Mouse (Mus musculus) frontal cortex, postnatal 14 days (tissue): ENCODE measurements at regions not wholly inside any gene's neighbourhood (a gene's known extent, or its start where the extent isn't known, plus 50 kb on each side); places are given as distances from the start of the nearest gene placed in this dataset.

Source experiments
- DNase-seq, 2 experiments: peaks; one replicate each; pipeline ENCODE4 v3.0.0; 2022; ENCODE audit warnings: low spot score in 2 of 2

DNA sequence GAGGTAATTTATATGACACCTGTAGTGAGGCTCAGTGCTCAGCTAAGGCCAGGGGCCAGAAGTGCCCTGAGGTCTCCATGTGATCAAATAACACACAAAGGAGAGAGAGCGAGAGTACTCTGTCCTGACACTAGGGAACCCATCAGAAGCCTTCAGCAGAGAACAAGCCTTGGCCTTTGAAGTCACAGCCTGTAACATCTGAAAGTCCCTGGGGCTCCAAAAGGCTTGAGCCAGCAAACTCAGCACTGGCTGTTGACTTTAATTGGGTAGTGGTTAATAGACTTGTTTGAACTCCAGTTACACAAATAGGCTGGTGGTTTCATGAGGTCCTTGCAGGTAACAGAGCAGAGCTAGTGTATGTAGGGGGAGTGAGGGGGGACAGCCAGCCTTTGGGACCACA is 422.5 kb downstream of the Matn1 start:
- no peak for DNase-seq

DNA sequence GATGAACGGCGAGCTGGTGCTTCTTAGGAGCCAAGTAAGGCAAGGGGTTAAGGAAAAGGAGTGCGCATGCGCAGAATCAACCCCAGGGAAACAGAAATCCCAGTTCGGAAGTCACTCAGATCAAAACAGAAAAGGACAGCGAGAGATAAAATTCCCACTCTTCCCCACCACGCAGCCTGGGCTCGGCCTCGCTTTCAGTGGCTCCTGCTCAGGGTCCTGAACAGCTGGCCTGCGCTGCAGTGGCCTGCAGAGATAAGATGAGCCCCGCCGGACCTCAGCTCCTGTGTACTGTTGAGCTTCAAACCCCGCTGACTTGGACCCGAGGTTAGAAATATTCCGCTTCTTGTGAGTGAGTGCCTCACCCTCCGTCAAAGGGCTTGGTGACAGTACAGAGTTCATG is 428.3 kb downstream of the Matn1 start:
- DNase-seq, result no peak

DNA sequence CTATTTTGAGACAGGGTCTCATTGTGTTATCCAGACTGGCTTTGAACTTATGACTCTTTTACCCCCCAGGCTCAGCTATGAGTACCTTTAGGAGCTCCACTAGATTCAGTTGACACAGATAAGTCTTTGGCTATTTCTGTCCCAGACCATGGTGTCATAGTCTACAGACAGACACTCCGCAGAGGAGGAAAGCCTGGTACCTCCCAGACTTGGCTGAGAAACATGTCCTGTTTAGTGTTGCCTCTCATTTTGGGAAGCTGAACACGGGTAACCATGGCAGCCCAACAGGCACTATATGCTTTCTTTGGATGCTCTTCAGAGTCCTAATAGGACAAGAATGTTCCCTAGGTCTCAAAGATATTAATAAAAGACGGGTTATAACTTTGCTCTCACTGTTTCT is 429.0 kb downstream of the Matn1 start:
- no peak for DNase-seq

DNA sequence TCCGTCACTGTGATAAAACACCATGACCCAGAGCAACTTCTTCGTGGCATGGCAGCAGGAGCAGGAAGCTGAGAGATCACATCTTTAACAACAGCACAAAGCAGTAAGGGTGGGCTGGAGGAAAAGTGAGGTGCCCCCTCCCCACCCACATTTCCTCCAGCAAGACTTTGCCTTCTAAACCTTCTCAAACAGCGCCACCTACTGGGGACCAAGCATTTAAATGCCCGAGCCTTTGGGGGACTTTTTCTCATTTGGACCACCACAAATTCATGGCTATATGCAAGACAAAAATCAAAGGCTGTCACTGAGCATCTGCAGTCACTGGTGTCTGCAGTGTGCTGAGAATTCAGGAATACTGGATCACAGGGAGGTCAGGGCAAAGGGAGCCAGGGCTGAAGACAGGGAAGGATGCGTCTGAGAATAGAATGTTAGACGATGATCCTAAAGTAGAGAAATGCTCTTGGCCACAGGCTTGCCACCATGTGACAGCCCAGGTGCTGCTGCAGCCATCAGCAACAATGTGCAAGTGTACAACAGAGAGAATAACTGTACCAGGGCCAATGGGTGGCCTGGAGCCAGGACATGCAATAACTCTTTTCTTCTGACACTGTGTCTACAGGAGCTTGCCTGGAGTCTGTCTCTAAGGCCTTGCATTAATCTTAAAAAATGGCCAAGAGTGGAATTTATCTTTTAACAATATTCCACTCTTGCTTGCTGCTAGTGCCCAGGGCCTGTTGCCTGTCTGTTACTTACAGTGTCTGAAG is 430.5 kb downstream of the Matn1 start:
- DNase-seq, result no peak

DNA sequence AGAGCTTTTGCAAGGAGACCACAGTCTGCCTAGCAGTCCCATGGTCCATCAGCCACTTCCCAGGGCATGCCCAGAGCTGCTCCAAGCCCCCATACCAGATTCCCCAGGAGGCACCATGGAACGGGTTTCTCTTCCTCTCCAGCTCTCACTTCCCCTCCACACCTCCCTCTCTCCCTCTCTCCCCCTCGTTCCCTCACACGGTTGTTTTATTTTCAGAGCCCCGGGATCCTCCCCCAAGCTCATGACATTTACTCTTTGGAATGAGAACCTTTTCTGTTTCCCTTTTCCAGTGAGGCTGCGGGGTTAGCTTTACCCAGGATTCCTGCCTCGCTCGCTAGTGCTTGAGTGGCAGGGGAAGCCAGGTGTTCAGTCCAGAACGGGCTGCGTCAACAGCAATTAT is 436.9 kb downstream of the Matn1 start:
- no peak for DNase-seq

DNA sequence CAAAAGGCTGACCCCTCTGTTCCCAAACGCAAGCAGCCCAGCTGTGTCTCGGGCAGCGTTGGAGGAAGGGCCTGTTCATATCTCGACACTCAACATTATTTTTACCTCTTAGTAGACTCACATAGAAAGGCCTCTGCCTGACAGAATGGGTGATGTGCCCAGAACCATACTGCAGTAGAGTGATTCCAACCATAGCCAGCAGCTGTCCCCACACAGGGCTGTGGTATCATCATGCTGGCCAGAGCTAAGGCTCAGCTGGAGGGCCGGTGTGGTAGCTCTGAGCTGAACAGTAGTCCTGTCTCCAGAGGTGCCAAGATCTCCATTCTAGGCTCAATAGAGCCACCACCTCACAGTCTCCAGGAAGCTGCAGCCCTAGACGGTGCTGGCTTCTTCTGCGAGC is 437.3 kb downstream of the Matn1 start:
- no peak for DNase-seq

DNA sequence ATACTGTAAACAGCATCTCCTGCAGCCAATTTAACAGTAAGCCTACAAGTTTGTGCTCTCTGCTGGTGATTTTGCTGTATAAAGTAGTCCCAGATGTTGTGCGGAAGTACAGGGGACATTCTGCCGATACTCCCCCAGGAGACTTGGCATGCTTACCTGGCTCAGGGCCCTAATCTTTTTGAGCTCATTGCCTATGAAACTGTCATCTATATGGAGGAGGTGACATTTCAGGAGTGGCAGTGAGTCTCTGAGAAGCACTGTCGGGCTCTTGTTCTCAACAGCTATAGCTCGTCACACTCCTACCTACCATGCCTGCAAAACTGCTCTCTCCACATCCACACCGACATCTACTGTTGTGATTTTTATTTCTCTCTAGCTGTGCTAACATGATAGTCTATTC is 439.7 kb downstream of the Matn1 start:
- peak; percentile 26 to 35 for DNase-seq

DNA sequence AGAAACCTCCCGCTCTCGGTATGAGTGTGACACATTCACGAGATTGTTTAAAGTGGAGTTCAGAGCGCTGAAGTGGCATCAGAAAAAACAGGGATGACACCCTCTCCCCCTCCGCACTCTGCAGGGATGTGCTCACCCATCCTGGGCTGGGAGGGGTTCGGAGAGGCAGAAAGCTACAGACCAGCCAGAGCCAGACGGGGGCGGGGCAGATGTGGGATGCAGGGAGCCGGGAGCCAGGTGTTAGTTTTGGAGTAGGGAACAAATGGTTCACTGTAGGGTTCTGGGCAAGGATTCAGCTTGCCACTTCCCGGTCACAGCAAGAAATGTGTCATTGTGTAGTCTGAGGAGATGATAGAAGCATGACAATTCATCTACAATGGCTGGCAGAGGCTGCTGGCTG is 442.8 kb downstream of the Matn1 start:
- no peak for DNase-seq

DNA sequence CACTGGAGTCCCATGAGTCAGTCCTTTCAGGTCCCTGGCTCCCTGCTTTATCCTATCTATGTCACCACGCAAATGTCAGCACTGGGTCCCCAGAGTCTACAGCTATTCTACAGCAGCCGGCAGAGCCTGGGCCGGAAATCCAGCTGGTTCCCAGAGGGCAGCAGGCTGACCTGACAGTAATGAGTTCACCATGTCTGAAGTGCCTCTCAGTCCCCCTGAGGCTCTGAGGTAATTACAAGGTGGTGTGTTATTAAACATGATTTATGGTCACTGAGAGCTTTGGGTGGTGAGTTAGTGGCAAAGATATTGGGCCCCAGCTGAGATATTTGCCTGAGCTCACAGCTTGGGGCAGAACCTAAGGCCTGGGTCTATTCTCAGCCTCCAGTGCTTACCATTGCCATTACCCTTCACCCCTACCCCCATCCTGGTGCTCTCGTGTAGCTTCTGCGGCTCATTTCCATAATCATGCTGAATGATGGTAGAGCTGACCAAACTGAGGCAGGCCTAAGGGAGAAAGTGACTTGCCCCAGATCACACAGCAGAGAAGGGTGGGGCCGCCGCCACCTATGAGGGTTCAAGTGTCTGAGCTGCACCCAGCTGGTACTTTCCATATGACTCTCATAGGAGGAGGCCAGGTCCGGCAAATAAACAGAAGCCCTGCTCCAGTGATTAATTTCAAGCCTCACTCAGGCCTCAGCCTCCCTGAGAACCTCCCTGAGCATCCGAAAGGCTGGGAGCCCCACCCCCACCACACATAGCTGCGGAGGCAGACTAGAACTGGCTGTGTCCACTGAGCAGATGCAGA is 446.8 kb downstream of the Ptpru start:
- no peak for DNase-seq

DNA sequence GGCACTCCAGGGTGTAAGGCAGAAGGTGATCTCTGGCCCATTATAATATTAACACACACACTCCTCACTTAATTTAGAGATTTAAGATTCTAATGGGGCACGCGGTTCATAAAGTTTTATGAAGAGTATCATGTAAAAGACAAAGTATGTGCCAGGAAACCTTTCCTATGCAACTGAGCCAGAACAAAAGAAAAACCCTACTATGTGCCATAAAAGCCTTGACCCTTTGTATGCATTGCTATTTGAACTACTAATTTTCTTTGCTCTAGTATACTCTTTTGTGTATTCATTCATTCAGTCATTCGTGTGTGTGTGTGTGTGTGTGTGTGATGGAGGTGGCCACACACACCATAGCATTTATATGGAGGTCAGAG is 446.2 kb downstream of the Ptpru start:
- DNase-seq, result no peak

DNA sequence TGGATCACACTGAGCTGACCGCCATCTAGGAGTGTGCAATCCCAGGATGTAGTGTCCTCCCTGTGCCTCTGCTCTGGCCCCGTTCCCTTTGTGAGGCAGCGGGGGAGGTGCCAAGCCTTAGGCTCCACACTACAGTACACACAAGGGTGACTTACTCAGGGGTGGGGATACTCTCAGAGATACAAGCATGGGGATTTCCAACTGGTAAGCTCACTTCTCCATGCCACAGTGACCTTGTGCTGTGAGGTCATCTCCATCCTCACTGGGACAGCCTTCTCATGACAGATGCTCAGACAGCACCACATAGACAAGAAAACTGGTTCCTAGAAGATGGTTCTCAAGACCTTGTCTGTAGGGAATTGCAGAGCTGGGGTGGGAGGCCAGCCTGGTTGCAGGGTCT is 445.6 kb downstream of the Ptpru start:
- DNase-seq, result no peak

DNA sequence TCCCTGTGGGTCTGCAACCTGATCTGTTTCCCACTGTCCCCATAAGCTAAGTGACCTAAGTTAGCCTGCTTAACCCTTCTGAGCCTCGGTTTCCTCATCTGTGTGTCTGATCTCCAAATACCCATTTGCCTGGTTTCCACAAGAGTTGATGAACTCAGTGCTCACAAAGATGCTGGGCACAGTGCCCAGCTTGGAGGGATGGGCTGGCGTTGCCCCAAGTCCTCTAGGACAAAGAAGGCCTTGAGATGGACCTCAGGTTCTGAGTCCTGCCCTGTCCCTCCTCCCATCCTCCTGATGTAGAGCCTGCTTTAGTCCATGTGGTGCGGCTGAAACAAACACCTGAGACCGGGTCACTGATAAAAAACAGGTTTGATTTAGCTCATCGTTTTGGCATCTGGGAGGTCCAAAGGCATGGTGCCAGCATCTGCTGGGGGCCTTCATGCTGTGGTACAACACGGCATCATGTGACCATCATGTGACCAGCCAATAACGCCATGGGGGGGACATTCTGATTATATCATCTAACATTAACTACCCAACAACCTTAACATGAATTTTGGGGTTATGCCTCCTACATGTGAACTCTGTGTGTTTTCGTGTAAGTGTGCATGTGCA is 441.8 kb downstream of the Ptpru start:
- no peak for DNase-seq

DNA sequence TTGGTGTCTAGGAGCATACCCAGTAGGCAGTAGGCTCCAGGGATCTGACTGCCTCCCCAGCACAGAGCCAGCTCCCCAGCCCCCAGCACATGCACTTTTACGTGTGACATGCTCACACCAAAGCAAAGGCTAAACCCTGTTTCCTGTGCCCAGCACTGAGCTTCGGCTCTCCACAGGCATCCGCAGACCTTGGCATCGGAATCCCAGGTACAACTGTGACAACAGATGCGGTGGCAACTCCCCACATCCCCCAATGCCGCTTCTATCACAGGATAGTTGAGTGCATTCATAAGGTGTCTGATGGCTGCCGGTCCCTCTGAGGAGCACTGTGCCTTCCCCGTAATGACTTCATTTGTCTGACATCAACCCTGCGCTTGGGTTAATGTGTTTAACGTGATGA is 440.9 kb downstream of the Ptpru start:
- DNase-seq, result no peak

DNA sequence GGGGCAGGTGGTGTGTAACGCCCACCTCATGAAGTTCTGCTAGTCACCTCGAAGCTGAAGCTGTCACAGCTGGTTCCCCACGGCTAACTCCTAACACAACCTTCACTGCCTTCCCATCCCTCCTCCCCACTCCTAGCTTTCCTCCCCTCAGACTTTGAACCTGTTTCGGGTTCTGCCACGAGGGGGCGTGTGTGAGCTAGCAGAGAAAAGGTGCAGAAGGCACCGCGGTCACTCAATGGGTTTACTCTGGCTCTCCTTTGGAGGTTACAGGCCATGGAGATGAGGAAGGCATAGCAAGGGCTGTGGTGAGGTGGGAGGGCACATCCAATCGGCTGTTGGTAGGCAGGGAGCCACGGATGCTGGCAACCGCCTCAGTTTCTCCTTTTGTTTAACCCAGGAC is 437.3 kb downstream of the Ptpru start:
- peak in 1 of 2 experiments; percentile 45 for DNase-seq

DNA sequence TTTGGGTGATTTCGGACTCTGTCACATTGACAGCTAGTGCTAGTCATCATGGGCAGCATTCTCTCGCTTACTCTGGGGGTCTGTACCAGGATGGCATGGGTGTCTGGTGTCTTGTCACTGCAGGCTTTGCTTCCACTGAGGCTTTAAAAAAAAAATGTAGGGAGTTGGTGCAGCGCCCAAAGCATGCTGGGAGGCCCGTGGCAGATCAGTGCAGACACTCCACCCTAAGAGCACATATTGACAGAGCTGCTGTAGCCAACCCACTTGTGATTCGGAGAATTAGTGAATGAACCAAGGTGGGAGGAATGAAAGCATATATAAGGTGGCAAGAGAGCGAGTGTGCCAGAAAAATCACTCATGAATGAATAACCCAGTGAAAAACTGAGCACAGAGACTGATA is 436.8 kb downstream of the Ptpru start:
- DNase-seq, result no peak

DNA sequence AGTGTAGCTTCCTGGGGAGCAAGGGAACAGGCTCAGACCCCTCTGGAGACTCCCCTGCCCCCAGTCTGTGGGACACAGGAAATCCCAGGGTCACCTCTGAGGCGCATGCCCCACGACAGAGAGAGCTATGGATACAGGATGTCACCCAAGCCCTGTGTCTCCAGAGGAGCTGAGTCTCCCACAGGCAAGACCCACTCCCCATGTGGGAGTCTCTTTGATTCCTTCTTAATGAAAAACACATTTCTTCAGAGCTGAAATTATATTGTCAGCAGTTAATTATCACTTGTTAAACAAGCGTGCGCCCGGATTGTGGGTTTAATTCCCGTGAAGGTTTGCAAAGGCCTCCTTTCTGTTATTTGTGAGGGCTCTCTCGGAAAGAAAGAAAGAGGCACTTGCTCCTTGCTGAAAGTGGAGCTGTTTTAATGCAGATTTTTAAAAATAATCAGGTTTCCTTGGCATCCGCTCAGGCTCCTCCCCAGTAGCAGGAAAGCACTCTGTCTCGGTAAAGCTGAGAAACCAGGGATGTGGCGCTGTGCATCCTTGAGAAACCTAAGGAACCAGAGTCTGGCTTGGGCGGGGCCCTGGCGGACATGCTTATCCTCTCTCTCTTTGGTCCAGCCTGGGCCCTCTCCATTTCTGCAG is 432.6 kb downstream of the Ptpru start:
- DNase-seq, result no peak

DNA sequence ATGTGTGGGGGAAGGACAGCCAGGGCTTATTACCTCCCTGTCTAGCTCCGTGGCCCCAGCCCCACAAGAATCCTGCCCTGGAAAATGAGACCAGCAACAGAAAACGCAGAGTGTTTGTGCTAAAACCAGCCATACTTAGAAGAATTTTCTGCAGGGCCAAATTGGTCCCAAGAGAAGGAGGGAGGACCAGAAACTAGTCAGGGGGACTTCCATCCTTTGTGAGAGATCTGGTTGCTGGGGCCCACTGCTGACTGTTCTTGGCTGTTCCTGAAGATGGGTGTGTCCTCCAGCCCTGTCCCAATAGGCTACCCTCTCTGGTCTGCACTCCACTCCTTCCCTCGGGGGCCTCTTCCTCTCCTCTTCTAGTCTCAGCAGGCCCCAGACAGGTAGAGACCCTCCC is 430.6 kb downstream of the Ptpru start:
- DNase-seq, result no peak

DNA sequence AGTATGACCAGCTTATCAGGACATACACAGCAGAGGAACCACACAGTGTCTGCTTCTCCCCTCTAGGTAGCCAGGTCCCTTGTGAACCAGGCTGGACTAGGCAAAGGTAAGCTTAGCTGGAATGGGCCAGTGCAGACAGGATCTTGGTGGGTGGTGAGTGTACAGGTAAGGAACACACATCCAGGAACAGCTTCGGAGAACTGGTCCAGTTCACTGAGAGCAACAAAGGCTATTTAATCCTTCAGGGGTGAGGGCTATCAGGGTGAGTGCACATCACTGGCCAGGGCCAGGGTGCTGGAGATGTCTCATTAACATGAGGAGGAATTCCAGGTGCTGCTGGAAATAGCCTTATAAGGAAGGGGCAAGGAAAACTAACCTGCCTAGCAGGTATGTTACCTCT is 429.4 kb downstream of the Ptpru start:
- DNase-seq, result no peak

DNA sequence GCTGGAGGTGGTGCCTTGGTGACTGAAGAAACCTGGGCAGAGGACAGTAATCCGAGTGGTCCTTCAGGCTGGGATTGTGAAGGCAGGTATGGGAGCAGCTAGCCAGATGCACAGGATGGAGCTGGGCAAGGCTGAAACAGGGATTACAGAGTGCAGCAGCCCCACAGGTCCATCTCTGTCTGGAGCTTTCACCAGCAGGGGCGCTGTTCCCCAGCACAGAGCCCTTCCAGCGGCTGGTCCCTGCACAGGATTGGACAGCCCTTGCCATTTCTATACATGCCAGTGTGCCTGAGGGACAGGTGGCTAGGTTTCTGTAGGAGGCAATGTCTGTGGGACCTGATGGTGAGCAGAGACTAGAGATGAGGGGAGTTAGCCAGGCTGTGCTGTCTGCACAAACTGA is 428.3 kb downstream of the Ptpru start:
- DNase-seq, result no peak

DNA sequence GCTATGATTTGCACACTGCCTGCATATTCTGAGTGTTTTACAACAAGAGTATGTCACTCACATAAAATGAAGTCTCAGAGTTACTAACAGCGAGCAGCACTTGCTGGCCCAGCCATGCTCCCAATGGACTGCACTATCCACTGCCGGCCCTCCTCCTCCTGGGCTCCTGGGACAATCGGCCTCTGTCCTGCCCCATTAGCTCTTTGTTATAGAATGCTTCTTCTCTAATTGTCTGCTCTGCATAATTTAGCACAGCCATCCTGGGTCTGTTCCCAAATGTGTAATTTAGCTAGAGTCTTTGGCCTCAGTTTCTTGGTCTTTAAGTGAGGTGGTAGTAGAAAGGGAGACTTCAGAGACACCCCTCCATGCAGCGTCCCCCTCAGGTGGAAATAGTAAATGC is 426.2 kb downstream of the Ptpru start:
- DNase-seq, result no peak

DNA sequence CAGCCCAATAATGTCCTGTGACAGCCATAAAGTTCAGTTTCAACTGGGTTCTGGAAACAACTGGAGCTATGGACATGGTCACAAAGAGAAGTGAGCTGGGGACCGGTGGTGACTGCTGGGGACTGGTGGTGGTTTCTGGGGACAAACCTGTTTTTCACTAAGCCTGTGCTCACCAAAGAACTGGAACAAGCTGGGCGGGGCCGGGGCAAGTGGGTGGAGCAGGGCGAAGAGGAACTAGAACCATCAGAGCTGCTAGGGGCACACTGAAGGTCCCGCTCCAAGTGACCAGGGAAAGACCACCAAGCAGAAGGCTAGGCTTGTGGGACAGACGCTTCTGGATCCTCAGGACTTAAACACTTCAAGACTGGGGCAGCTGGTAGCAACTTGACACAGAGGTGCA is 424.7 kb downstream of the Ptpru start:
- DNase-seq, result no peak

DNA sequence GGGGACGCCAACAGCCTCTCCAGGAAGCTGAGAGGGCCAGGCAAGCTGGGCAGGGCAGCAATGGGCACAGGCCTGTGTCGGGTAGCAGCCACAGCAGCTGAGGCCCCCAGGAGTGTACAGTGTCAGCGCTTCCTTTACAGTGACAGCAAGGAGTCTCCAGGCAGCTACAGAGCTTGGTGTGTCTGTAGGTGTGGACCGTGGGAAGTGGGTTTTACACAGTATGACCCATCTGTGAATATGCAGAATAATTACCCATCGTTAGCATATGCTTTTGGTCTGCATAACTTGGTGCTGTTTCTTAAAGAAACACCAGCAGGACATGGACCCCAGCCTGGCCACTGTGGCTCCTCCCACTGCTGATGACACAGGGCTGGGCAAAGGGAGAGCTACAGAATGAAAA is 422.6 kb downstream of the Ptpru start:
- DNase-seq, result no peak

DNA sequence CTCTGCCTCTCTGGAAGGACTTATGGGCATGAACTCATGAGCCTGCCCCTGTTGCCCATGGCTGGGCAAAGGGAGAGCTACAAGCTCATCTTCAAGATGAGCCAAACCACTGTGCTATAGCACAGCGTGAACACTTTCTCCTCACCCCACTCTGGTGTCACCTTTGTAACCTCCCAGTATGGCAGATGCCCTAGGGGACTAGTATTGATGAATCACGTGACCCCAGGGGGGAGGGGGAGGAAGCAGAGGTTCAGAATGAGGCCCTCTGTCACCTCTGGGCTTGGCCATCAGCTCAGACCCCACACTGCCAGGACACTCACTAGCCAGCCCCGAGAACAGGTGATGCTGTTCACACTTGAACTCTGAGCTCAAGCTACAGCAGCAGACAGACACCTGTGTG is 421.9 kb downstream of the Ptpru start:
- no peak for DNase-seq
